Mouse (Mus musculus) urinary bladder, postnatal 4 days (tissue): ENCODE results near the gene Cfl1.

Experiments
- DNase-seq, 2 experiments: peaks; one replicate each; pipeline ENCODE4 v3.0.0; 2021 to 2022; ENCODE audit warnings: low spot score in 2 of 2

Cfl1 gene

GRCm38 (mm10) chr19:5529325-5530137 lies 39.3 kb downstream of the Cfl1 start:
- peak; percentile 93 to 98 for DNase-seq

DNA sequence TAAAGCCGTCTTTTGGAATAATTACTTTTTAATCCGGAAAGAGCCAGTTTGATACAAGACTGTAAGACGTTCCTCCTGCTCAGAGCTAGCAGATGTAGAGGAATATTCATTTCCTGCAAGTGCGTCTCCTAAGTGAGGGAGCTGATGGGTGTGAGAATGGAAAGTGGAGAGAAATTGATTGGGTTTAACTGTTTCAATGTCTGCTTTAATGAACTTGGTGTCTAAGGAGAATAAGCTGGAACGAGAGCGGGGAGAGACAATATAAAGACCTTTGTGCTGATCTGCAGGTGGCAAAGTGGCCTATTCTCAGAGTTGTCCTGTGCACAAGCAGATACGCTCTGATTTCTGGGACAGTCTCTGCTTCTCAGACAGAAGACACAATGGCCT lies 39.9 kb downstream of the Cfl1 start:
- no peak for DNase-seq

- DNase-seq, result no peak
Observed at GRCm38 (mm10) chr19:5532520-5532919, 42.3 kb downstream of the Cfl1 start.

DNA sequence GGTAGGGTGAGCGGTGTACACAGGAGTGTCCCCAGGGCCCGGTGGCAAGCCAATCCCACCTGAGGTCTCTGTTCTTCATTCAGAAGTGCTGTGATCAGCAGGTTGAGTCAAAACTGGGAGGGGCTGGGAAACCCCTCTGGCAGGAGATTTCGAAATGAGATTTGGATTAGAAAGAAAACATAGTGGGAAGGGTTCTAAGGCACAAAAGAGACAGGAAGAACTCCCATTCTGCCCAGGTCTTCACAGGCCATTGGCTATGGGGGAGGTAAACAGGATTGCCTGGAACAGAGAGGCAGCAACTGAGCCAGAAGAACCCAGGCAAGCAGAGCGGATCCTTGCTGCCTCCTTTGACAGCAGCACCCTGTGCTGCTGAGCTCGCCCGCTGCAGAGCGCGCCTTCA lies 48.5 kb downstream of the Cfl1 start:
- DNase-seq, result no peak

DNA sequence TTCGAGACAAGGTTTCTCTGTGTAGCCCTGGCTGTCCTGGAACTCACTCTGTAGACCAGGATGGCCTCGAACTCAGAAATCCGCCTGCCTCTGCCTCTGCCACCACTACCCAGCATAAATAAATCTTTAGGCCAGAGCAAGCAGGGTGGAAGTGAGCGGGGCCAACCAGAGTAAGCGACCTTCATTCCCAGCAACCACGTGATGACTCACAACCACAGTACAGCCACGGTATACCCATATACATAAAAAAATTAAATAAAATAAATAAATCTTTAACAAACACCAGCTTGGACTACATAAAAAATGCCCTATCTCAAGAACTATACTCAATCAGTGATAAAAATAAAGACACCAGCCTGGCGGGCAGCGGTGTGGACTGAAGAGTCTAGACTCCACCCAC lies 53.1 kb downstream of the Cfl1 start:
- no peak for DNase-seq

GRCm38 (mm10) chr19:5544031-5544430 lies 53.8 kb downstream of the Cfl1 start:
- DNase-seq, result no peak
